Mouse (Mus musculus) testis, postnatal 10 days (tissue): ENCODE data around the gene Rem1.
"Not testable (repeated sequence)": the region's sequence is repeated elsewhere in the genome, so short reads cannot be mapped to it uniquely, and the experiment has no call there.

Experiments used
- DNase-seq: peaks from one replicate; pipeline ENCODE4 v3.0.0; 2021; ENCODE audit warnings: low spot score

Rem1 gene

GRCm38 (mm10) chr2:152629239-152629638 is 2.5 kb downstream of the Rem1 start:
- DNase-seq = no peak

DNA sequence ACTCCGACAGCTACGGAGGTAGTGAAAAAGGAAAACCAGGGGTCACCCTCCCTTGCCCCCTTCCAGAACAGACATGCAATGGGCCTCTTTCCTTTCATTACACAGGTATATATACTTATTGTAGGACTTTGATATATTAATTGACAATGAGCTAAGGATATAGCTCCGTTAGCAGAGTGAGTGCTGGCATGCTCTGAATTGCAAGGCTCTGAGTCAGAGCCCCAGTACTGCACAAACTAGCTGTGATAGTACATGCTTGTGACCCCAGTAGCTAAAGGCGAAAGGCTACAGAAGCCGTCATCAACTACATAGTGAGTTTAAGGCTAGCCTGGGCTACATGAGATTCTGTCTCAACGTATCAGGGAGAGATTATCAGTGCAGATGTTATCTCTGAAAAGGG is 3.2 kb downstream of the Rem1 start:
- no peak for DNase-seq

DNA sequence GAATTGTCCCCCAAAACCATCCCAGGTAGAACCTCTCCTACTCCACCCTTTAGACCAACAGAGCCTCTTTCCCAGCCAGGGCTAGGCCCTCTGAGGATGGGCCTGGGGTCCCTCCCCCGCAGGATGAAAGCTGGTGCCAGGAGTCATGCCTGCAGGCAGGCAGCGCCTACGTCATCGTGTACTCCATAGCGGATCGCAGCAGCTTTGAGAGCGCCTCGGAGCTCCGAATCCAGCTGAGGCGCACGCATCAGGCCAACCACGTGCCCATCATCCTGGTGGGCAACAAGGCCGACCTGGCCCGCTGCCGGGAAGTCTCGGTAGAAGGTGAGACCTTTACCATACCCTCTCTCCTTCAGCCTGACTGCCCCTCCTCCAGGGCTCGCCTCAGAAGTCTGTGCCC is 6.6 kb downstream of the Rem1 start:
- no peak for DNase-seq

- no peak for DNase-seq
Measured at GRCm38 (mm10) chr2:152634311-152634710, 7.6 kb downstream of the Rem1 start.

DNA sequence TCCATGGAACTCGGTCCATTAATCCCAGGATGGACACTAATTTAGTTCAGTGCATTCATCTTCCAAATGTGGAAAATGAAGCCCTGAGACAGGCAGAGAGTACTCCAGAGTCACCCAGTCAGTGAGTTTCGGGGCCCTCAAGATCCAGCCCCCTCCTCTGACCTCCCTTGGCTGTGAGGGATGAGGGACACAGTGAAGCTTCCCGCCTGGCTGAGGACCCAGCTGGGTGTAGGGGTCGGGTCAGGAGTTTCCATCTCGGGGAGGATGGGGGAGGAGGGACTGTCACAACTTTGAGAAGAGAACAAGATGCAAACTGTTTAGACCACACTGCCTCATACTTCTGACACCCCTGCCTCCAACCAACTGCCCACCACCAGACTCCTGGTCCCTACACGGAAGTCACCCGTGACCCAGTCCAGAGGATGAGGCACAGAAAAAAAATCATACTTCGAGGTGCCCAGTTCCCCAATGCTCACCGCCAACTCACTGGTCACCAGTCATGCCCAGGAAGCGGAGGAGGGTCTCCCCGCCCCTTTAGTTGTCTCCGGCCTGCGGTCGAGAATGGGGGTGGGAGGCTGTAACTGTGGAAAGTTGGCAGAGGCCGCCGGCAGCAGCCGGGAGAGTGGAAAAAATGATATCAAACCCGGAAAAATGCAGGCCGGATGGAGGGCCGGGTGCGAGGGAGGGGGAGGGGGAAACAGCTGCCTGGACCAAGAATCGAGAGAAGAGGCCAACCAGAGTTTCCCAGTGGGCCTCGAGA is 9.7 kb downstream of the Rem1 start:
- DNase-seq = peak; percentile 79

DNA sequence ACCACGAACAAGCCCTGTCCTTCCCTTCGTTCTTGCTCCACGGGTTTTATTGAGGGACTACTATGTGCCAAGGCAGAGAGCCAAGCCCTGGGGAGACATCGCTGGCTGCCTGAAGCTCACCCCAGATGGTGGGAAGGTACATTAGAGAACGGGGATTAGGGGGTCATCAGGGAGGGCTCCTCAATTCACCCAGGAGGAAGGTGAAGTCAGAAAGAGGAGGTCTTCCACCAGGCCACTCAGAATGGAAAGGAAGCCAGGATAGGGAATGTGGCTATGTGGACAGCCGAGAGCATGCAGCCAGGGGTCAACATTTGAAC is 10.2 kb downstream of the Rem1 start:
- DNase-seq = no peak

DNA sequence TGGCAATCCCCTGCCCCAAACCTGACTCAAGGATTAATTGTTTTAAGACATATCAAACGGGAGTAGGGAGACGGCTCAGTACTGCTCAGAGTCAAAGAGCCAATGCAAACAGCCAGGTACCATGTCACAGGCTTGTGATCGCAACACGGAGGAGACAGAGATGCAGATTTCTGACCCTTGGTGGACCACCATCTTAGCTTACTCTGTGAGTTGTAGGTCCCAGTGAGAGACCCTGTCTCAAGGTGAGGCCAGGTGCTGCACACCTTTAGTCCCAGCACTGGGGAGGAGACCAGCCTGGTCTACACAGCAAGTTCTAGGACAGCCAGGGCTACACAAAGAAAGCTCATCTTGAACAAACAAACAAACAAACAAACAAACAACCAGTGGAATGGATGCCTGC is 10.6 kb downstream of the Rem1 start:
- DNase-seq = no peak

- DNase-seq = no peak
Measured at GRCm38 (mm10) chr2:152638865-152639264, 12.1 kb downstream of the Rem1 start.

DNA sequence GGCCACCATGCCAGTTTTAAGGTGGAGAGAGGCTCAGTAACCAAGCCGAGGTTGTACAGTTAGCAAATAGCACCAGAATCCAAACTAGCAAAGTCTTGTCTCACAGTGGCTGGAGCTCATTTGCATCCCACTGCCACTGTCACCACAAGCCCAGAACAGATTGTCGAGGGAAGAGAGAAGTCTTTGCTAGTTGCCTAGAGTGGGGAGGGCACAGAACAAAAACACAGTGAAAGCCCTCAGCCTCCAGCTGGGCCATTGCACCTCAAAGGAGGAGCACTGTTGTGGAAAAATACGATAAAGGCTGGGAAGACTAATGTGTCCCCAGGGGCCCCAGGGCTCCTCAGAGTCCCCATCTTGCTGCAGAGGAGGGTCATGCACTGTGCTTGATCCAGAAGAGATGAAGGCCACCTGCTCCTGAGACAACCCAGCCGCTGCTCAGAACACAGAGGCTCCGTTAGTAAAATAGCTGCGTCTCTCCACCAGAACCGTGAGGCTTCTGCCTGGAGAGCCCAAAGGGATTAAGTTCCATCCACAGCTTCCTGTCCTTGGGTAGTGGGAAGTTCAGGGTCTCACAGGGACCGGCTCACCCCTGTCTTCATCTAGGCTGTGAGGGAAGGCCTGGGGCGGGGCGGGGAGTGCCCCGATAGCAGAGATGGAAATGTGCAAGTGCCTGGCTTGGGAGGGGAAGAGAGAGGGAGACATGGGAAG is 12.8 kb downstream of the Rem1 start:
- DNase-seq = peak; percentile 66

- peak; percentile 59 for DNase-seq
Measured at GRCm38 (mm10) chr2:152652901-152653620, 26.3 kb downstream of the Rem1 start.

DNA sequence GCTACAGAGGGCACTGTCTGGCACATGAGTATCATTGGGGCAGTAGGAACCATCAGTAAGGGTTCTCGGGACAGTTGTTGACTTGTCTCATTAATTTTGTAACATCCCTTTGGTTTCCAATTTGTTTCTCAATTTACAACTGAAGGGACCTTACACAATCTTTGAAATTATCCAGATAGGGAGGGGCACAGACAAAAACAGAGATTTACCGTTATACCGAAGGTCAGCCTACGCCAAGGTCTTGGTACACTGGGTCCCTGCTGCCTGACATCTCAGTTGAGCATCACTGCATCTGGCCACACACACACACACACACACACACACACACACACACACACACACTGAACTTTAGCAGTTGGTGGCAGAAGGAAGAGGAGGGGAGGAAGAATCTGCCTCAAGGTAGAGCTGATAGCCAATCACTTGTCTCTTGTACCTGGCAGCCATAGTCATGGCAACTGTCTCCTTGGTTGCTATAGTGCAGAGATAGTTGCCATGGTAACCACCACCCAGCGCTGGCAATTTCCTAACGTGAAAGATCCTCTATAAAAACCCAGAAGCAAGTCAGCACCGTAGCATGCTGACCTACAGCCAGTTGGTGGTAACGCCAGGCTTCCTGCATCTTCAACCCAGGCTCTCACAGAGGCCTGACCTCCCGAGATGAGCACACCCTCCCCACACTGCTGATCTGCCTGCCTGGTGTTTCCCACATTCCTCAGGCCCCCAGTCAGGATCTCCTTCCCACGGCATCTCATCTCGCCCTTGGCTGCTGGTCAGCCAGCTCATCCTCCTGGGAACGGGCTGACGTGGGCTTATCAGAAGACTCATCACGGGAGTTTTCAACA is 27.3 kb downstream of the Rem1 start:
- no peak for DNase-seq

GRCm38 (mm10) chr2:152657398-152657797 is 30.6 kb downstream of the Rem1 start:
- DNase-seq = peak; percentile 62

GRCm38 (mm10) chr2:152661163-152661562 is 34.4 kb downstream of the Rem1 start:
- DNase-seq = no peak

- DNase-seq = not testable (repeated sequence)
Measured at GRCm38 (mm10) chr2:152666191-152666590, 39.4 kb downstream of the Rem1 start.

- DNase-seq = peak; percentile 94
Measured at GRCm38 (mm10) chr2:152669256-152669638, 42.5 kb downstream of the Rem1 start, which contains the start of gene H13. TSS of gene H13 (plus strand) at chr2:152669461.

DNA sequence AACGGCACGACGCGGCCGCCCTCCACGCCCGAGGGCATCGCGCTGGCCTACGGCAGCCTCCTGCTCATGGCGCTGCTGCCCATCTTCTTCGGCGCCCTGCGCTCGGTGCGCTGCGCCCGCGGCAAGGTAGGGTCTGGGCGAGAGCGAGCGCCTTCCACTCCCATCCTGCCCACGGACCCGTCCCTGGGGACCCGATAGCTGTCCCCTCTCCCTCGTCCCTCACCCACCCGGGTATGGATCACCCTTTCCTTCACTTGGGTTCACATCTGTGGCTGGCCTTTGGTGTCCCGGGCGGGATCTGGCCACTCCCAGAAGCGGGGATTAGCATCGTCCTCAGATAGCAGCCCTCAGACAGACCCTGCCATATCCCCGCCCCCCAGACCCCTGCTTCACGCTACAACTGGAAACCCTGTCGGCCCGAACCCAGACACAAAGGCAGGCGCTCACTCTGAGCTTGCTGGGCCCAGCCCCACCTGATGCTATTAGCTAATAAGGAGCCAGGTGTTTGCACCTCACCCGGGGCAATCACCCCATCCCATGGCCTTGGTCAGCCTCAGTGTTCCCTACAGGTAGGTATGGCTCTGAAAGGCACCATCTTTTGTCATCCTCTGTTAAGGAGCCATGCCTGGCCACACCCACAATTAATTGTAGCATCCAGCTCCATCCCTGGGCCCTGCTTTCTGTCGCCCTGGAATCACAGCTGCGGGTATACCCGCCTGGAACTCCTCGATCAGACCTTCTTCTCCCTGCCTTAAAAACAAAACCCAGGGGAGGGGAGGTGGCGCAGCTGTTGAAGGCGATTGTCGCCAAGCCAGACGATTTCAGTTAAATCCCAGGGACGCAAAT is 43.1 kb downstream of the Rem1 start:
- peak; percentile 62 for DNase-seq

GRCm38 (mm10) chr2:152670983-152671641 is 44.4 kb downstream of the Rem1 start:
- no peak for DNase-seq

GRCm38 (mm10) chr2:152671642-152671999 is 44.9 kb downstream of the Rem1 start:
- DNase-seq = no peak

GRCm38 (mm10) chr2:152672166-152672565 is 45.4 kb downstream of the Rem1 start:
- DNase-seq = no peak

DNA sequence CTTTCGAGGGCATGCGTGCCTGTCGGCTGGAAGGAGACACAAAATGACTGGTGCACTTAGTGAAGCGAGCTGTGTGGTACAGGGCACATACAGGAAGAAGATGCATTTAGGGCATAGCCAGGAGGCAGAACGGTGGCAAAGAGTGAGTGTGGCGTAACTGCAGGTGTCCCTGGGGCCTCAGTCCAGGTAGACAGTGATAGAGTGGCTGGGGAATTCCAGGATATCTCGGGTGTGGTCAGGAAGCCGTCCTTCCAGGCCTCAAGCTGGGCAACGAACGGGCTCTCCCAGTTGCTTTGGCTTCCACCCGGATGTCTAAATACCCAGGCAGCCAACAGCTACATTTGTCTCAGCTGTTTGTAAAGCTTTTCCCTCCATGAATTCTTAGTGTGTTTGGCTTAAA is 47.4 kb downstream of the Rem1 start:
- no peak for DNase-seq
